In the genomic region with DNA sequence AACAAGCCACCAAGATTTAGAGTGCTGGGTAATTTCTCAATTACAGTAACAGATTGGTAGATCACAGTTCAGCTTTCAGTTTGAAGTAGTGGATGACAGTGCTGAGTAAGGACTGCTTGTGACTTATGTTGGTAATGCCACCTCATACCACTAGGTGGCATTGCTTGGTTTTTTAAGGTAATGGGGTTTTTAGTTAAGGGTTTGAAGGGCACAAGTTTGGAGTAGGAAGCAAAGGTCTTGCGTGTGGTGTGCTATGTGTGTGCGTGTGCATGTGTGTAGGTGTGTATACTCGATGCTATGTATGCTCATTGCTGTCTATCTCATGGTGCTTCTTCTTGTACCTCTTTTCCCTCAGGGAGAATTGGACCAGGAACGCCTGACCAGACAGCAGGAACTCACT, we compare ENCODE assay signal across 8 mouse cellular contexts. TPM values are rescaled to one million over a fixed set of nuclear protein-coding genes. Genes with fewer than 3 reads are reported as not detected.
DNase-seq lines count a peak whose midpoint lies in the region; ATAC-seq and TF ChIP-seq lines count a peak whose summit lies in the region.
"Had no signal": no experiment of that assay in that cellular context is flagged by ENCODE, and none has a peak within 500 bp of the region (broad histone marks: within the 10 kb centered on the region; RNA-seq: fewer than 3 reads in every experiment).

No protein-coding gene starts in this region.

- H3K27me3 ChIP-seq in E14TG2a.4 (ENCODE audit: insufficient read depth, low read length), result no peaks in the 10 kb centered on the region
- no peaks in the 10 kb centered on the region for H3K27me3 ChIP-seq in heart, embryonic 12.5 days (replicated peaks)
- H3K27me3 ChIP-seq: heart, embryonic 13.5 days had no signal

- H3K36me3 ChIP-seq in E14TG2a.4 (ENCODE audit: insufficient read depth, low read length), result peaks cover 81% of the 10 kb centered on the region
- peaks cover 44% of the 10 kb centered on the region for H3K36me3 ChIP-seq in heart, embryonic 12.5 days

- H3K9me3 ChIP-seq in E14TG2a.4 (ENCODE audit: low read length), result no peaks in the 10 kb centered on the region
- no peaks in the 10 kb centered on the region for H3K9me3 ChIP-seq in heart, embryonic 12.5 days (replicated peaks)
- H3K9me3 ChIP-seq: heart, embryonic 13.5 days had no signal

- H3K4me3 ChIP-seq in layer of hippocampus, adult 2 months, result no peak overlapping the region
- H3K4me3 ChIP-seq in E14TG2a.4 (replicated peaks; ENCODE audit: low read length), result no peak overlapping the region
- H3K4me3 ChIP-seq in heart, embryonic 12.5 days, result no peak overlapping the region
- H3K4me3 ChIP-seq: heart, embryonic 13.5 days had no signal

- peak; percentile 86 for TF ChIP-seq CTCF in layer of hippocampus, adult 2 months (conservative IDR thresholded peaks at IDR 0.05)
- TF ChIP-seq CTCF in E14TG2a.4 (conservative IDR thresholded peaks at IDR 0.05; ENCODE audit: low read length), result peak; percentile 84

- H3K27ac ChIP-seq in layer of hippocampus, adult 2 months, result no peak overlapping the region
- no peak overlapping the region for H3K27ac ChIP-seq in heart, embryonic 12.5 days (ENCODE audit: poor library complexity, severe bottlenecking)
- H3K27ac ChIP-seq: heart, embryonic 13.5 days had no signal

- no peak for DNase-seq in layer of hippocampus, adult 2 months (ENCODE audit: low spot score in 2 of 2)
- DNase-seq in layer of hippocampus, adult 9-11 months, result no peak
- DNase-seq in R1 (ENCODE audit: low read depth, low spot score), result peak; percentile 69
- DNase-seq in hindlimb bud, embryonic 11.5 days (ENCODE audit: extremely low spot score, low read depth, low spot score), result peak; percentile 44
- DNase-seq in telencephalon, adult 2 months (ENCODE audit: low read depth, low spot score), result peak; percentile 58

- H3K9ac ChIP-seq in heart, embryonic 12.5 days, result no peak overlapping the region
- H3K9ac ChIP-seq: heart, embryonic 13.5 days had no signal

- WGBS in heart, embryonic 12.5 days, result 84% methylated on average over 4 of the region's 4 CpGs

- ATAC-seq in heart, embryonic 12.5 days (ENCODE audit: insufficient number of reproducible peaks, low FRiP score), result no peak

- H3K4me2 ChIP-seq in heart, embryonic 12.5 days, result no peak overlapping the region
- H3K4me2 ChIP-seq: heart, embryonic 13.5 days had no signal

- no peaks in the 10 kb centered on the region for H3K4me1 ChIP-seq in E14TG2a.4 (replicated peaks; ENCODE audit: low read depth, low read length)
- no peaks in the 10 kb centered on the region for H3K4me1 ChIP-seq in heart, embryonic 12.5 days (replicated peaks)
- H3K4me1 ChIP-seq: heart, embryonic 13.5 days had no signal

RNA-seq across cellular contexts. Expression of gene Kcnj13, which starts 24.2 kb away (rescaled TPM):
- 1 to 10 TPM in 1 of 2 experiments, under 1 TPM in 1; 0.37 to 2.2 TPM for total RNA-seq in layer of hippocampus, adult 2 months (2021)
- 0.18 TPM in 1 of 2 replicates, not detected in the other for polyA plus RNA-seq in heart, embryonic 12.5 days (2016; fragmentation: Nextera tagmentation; extraction: Ambion mirVana)

RNA-seq across cellular contexts. Expression of gene Snorc, which starts 51.3 kb away (rescaled TPM):
- total RNA-seq in layer of hippocampus, adult 2 months (2021), result not detected
- polyA plus RNA-seq in heart, embryonic 12.5 days (2016; fragmentation: Nextera tagmentation; extraction: Ambion mirVana), result not detected in 2 replicates
- polyA plus RNA-seq: heart, embryonic 13.5 days had no signal

Comparison
In these comparisons a context has a peak if more than half of its experiments do, and no peak if none do; other contexts are left out.
1. DNase-seq: peak in R1 (single experiment), hindlimb bud, embryonic 11.5 days (single experiment) and telencephalon, adult 2 months (single experiment); none in layer of hippocampus, adult 2 months (0 of 2) and layer of hippocampus, adult 9-11 months (single experiment).